Mouse (Mus musculus) kidney, adult 11 months (tissue): ENCODE measurements around the gene Bnipl.

Source experiments
- DNase-seq: peaks from one replicate; pipeline ENCODE4 v3.0.0; 2022

Bnipl gene

DNA sequence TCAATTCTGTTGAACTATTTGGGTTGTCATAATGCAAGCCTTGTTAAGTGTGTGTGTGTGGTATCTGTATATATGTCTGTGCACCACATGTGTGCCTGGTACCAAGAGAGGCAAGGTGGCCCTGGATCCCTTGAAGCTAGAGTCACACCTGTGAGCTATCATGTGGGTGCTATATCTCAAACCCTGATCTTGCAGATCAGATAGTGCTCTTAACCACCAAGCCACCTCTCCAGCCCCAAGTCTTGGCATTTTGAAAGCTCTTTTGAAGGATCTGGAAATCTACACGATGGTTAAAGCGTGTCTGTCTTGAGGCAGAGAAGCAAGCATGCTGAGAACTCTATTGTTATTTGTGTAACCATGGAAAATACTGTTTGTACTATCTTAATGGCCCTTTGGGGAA, 40.4 kb downstream of the Bnipl start:
- DNase-seq = no peak

- no peak for DNase-seq
Observed at GRCm38 (mm10) chr3:95208286-95208685, 42.7 kb downstream of the Bnipl start.

DNA sequence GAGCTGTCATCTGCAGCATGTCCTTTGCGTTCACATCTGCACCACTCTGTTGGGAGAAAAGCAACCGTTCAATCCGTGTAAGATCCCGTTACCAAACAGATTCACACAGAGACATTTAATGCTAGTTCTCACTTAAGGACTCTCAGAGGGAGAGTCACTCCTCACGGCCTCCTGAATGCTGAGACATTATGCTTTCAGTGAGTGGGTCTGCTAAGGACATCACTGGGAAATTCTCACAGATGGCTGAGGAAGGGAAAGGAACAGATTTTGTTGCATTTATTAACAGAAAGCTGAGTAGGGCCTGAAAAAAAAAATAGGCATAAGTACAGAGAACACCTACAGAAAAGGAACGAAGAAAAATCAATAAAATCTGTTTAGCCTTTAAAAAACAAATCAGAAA, 47.1 kb downstream of the Bnipl start:
- no peak for DNase-seq

- DNase-seq = no peak
Observed at GRCm38 (mm10) chr3:95200562-95200961, 50.4 kb downstream of the Bnipl start.

- peak; percentile 95 for DNase-seq
Observed at GRCm38 (mm10) chr3:95200132-95200531, 50.9 kb downstream of the Bnipl start.

GRCm38 (mm10) chr3:95199101-95199500, 51.9 kb downstream of the Bnipl start:
- no peak for DNase-seq

GRCm38 (mm10) chr3:95195772-95196171, 55.2 kb downstream of the Bnipl start:
- DNase-seq = no peak

GRCm38 (mm10) chr3:95194721-95195135, 56.3 kb downstream of the Bnipl start:
- peak; percentile 57 for DNase-seq
